Mouse (Mus musculus): ENCODE measurements around the gene Hexdc. TPM values are rescaled to one million over a fixed set of nuclear protein-coding genes. Genes with fewer than 3 reads are reported as not detected.

The Hexdc gene
- 10 to 100 TPM; 21.9 to 22.5 TPM for total RNA-seq (2021)
- long read RNA-seq, experiment 1, partial matches to known transcripts, result 2 of 8 reads
- long read RNA-seq, experiment 1, other reads (novel, unspliced or antisense), result 6 of 8 reads
- long read RNA-seq, experiment 2, partial matches to known transcripts, result 2 of 9 reads
- long read RNA-seq, experiment 2, other reads (novel, unspliced or antisense), result 7 of 9 reads

DNA sequence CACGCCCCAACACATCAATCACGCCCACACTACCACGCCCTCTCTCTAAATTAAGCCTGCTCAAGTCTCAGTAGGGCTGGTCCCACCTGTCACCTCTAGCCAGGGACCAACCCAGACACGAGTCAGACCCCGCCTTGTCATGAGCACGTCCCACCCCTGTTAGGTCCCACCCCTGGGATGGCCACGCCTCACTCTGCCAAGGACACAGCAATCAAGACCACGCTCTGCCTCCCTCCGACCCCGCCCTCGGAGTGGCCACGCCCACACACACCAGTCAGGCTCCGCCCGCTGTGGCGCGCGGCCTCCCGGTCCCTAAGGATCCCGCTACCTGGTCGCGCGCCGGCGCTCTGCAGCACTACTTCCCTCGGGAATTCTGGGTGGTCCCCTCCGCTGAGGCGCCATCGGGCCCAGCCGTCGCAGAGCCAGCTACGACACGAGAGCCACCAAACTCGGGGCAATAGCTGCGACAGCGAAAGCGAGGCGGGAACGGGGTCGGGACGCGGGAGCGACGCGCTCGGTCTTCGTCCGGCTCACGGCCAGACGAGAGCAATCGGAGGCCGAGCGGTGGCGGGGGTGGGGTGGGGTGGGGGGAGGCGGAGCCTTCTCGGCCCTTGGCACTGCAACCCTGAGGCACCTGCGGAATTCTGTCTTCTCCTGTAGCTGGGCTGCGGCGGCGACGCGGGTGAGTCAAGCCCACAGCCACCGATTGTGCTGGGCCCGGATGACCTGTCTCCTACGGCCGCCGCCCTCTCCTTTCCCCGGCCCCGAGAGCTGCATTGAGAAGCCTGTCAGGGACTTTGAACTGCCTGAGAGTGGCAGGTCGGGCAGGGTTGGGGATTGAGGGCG is at the start of gene Hexdc, which contains the start of gene Ogfod3:
Gene Hexdc (plus strand): TSS at position 273 of the 846 bp plus-strand sequence.
Gene Ogfod3 (minus strand): TSS at position 551 of the 846 bp plus-strand sequence.
- peak; percentile 82 to 95 for DNase-seq (ENCODE audit: low spot score in 2 of 2)

DNA sequence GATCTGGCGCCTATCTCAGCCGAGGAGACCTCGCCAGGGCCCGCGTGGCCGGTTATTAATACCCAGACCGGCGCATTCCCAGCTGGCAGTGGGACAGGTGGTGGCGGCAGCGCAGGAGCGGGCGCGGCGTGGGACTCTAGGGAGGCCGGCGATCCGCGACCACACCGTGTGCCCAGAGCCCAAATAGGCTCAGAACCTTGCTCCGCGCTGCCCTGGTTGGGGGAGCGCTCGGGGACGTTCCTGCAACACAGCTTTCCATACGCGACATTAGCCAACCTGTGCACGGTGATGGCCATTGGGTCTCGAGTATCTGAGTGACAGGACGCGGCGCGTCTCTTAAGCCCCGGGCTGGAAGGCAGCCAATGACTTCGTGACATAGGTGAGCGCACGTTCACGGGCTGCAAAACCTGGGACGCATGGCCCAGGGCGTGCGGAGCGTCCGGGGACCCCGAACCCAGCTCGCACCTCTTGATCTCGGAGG is 47.8 kb upstream of the Hexdc start:
- no peak for DNase-seq (ENCODE audit: low spot score in 2 of 2)

DNA sequence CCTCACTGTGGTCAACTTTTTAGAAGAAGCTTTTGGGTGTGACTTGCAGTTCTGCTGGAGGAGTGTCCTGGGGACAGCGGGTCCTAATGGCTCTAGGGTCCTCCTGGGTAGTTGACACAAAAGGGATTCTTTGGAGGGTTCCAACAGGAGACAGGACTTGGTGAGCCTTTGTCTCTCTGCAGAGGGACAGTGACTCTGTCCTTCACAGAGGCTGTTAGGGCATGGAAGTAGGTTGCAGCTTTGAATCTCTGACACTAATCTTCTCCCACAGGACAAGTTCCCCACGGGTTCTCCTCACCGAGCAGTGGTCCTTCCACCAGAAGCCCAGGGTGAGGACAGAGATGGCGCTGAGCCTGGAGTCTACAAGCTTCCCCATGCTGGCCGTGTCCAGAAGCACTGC is 44.3 kb upstream of the Hexdc start, which contains the start of gene Uts2r:
Gene Uts2r (plus strand): TSS at position 301 of the 400 bp plus-strand sequence.
- DNase-seq (ENCODE audit: low spot score in 2 of 2), result no peak

DNA sequence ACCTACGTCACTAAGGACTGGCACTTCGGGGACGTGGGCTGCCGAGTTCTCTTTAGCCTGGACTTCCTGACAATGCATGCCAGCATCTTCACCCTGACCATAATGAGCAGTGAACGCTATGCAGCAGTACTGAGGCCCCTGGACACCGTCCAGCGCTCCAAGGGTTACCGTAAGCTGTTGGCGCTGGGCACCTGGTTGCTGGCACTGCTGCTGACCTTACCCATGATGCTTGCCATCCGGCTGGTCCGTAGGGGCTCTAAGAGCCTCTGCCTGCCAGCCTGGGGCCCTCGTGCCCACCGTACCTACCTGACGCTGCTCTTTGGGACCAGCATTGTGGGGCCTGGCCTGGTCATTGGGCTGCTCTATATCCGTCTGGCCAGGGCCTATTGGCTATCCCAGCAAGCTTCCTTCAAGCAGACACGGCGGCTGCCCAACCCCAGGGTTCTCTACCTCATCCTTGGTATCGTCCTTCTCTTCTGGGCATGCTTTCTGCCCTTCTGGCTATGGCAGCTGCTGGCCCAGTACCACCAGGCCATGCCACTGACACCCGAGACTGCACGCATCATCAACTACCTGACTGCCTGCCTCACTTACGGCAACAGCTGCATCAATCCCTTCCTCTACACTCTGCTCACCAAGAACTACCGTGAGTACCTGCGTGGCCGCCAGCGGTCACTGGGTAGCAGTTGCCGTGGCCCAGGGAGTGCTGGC is 43.4 kb upstream of the Hexdc start:
- no peak for DNase-seq (ENCODE audit: low spot score in 2 of 2)

DNA sequence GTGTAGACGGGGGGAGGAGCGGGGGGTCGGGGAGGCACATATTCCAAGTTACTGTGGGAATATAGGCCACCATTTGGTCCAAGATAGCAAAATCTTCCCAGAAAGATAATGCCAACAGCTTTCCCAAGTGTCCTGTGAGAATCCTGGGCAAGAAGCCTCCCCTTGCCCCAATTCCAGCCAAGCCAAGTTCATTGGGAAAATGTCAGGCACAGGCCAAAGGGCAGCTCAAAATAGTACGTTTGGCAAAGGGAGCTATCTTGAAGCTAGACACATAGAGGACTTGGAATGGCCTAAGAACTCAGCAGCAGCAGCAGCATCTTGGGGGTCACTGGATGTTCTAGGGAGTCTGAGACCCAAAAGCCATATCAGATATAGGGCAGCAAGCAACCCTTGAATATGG is 40.5 kb upstream of the Hexdc start:
- no peak for DNase-seq (ENCODE audit: low spot score in 2 of 2)

DNA sequence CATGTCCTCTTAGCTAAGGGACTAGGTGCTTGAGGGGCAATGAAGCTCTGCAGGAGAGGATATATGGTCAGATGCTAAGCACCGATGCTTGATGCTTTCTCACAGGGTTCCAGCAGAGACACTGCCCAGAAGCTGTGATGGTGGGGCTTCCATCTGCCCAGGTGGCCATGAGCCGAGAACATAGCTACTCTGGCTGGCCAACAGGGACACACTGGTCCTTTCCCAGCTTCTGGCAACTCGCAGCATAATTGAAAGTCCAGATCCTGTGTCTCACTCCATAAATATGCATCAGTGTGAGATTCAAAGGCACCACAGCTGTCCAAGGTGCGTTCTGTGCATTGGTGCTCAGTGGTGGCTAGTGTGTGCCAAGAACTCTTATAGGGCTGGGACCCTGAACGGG is 31.0 kb upstream of the Hexdc start:
- no peak for DNase-seq (ENCODE audit: low spot score in 2 of 2)

DNA sequence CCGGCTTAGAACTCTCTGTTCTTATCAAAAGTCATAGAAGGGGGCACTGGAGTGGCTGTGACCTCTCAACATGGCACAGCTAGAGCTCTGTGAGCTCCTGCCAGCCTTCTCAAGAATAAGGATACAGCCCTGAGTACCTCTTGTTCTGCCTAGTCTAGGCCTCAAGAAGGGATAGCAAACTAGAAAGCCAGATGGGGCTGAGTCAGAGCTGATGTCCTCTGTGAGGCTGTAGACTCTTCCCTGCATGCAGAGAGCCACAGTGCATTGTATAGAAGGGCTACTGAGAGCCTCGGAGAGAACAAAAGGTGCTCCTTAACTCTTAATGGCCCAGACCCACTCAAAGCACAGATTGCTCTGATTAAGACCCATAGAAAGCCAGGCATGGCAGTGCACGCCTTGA is 30.0 kb upstream of the Hexdc start:
- no peak for DNase-seq (ENCODE audit: low spot score in 2 of 2)

DNA sequence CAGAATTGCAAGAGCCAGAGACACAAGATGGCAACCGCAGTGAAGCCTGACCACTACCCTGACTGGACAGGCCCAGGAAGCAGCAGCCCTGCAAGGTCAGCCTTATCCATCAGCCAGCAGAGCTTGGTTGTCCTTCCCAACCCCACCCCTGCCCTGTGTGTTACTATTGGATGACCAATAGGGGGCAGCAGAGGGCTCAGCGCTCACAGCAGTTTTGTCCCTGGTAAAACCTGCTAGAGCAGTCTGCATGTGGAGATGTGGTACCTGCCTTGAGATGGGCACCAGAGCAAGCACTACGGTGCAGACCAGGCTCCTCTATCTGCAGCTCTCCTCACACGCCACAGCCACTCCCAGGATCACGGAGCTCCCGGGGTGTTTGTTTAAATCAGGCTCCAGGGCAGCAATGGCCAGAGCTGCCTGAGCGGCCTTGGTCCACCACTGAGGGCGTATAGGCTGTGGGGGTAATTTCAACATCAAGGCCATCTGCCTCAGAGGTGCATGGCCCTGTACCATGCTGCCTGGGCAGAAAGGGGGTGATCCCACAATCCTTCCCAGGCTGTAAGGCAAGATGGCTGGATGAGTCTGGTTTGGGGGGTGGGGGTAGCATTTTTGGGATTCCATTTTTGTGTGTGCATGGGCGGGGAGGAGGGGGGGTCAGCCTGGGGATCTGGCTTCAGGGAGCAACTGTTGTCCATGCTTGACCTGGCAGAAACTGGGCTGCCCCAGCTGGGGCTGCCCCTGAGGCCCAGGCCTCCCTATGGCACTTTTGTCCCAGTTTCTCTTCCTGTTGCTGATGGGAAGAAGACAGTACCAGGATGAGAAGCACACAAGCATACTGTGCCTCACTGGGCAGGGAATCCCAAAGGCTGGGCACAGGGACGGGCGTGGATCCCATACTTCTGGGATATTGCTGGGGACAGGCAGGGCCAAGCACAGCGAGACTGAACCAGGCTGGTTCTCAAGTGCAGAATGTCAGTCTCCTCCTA is 27.7 kb upstream of the Hexdc start:
- DNase-seq (ENCODE audit: low spot score in 2 of 2), result peak in 1 of 2 experiments; percentile 30

DNA sequence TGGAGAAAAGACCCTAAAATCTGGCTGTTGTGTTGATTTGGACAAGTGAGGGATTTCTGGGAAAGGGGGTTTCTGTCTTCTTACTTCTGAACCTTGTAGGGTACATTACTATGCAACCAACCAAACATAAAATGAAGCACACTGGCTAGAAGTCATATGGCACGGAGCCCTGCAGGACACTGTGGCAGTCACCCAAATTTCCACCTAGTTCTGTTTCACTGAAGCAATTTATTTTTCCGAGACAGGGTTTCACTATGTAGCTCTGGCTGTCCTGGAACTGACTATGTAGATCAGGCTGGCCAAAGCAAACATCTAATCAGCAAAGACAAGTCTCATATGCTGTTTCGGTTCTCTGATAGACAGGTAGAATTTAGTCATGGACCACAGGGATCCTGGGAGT is 14.6 kb upstream of the Hexdc start:
- no peak for DNase-seq (ENCODE audit: low spot score in 2 of 2)

DNA sequence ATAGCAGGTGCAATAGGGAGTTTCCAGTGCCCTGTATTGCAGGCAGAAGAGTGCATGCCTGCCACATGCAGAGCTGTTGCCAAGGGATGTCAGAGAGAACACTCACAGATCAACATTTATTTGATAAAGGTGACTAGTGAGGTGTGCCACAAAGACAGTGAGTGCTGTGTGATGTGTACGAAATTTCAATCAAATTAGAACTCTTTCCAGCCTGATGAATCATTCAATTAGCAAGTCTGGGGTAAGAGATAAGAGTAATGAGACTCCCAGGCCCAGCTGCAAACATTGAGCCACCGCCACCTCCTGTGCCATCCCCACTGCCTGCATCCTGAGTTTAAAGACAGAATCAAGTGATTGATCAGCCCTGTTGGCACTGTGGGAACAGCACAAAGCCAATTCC is 11.5 kb upstream of the Hexdc start:
- no peak for DNase-seq (ENCODE audit: low spot score in 2 of 2)

DNA sequence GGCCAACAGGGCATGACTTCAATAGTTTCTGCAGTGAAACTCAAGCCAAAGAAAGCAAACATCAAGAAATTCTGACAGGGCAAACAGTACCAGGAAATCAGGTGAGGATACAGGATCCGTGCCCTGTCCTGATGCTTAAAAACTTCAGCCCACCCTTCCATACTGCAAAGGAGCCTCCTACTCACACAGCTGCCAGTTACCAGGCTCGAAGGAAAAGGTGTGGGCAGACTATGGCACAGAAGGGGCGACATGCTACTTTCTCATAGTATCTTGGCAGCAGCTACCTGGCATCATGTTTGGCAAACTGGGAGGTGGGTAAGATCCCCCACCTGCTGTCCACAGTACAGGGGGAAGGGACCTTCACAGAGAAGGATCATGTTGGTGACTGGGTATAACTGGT is 10.8 kb upstream of the Hexdc start:
- DNase-seq (ENCODE audit: low spot score in 2 of 2), result no peak

DNA sequence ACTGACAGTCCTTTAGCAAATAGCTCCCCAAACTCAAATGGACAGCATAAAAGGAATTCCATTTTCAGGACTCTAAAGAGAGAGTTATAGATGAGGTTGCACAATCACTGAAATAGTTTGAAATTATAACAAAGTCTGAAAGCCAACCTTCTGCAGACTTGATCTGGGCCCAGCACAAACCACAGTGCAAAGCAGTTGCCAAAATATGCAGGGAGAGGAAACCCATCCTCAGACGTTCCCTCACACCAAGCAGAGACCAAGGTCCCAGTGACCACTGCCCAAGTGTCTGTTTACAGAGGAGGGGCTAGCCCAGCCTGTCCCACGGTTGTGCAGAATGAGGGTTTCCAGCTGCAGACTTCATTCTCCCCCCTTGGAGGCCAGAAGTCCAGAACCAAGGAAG is 5.6 kb upstream of the Hexdc start:
- DNase-seq (ENCODE audit: low spot score in 2 of 2), result no peak

DNA sequence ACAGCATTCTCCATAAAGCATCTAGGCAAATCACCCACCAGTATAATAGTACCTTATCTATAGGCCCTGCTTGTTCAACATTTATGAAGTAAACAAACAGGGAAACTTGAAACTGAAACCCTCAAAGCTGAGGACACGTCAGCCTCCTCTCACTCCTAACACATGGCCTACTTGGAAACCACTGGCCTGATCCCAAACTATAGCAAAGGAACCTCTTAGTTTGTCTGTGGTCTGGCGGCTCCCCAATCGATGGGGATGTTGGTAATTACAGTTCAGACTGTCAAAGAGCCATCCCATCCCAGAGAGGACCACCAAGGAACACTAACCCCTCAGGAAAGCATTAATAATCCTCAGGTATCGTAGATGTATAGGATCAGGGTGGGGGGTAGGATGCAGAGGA is 4.4 kb upstream of the Hexdc start:
- DNase-seq (ENCODE audit: low spot score in 2 of 2), result no peak

DNA sequence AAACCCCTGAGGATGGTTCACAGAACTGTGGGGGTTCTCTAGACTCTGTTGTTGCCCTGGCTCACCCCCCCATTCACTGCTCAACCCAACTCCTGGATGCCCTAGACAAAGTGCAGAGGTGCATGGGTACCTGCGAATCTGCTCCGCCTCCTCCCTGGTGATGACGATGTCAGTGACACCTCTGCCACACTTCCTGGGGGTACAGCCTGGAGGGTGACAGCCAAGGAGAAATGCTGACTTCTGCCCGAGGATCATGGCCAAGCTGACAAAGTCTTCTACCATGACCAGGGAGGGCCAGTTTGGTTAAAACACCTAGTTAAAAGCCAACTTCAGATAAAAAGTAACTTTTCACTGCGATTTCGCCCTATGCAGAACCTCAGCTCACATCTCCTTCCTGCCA is 3.5 kb upstream of the Hexdc start:
- no peak for DNase-seq (ENCODE audit: low spot score in 2 of 2)

DNA sequence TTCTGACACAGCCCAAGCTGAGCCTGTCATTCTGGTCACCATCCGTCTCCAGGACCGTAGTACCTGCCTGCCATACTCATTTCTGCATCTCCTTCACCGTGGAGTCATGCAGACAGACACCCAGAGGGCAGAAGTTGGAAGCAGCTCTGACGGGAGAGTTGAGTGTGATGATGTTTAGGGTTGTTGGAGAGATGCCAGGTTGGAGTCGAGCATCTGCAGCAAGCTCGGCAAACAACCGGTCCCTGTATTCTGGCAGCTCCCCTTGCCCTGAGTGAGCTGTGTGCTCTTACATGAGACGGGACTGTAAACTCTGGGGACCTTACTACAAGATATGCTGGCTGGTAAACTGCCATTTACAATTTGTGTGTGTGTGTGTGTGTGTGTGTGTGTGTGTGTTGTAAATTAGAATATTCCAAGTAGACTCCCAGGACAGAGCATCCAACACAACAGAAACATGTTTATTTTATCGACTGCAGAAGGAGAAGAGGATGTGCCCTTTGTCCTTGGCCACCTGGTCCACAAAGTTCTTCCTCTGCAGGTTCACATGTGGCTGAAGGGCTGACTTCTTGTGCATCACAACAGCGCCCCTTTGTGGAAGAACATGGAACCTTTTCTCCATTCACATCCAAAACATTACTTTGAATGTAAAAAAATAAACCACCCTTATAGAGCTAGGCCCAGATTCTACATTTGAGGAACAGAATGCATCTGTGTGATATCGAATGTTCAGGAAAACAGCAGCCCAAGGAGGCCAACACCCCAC is 2.6 kb upstream of the Hexdc start:
- DNase-seq (ENCODE audit: low spot score in 2 of 2), result no peak

DNA sequence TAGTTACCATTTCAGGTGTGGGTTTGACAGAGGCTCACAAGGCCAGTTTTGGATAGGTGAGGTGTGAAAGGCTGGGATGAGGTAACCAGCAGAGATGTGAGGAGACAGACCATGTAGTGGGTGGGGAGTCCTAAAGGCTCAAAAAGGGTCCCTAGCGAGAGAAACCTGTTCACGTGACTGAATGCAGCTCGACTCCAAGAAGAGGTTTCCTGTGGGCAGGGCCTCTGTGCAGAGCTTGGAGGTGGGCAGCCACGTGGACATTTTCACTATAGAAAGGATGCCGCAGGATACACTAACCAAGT is 423 bp upstream of the Hexdc start:
- no peak for DNase-seq (ENCODE audit: low spot score in 2 of 2)

DNA sequence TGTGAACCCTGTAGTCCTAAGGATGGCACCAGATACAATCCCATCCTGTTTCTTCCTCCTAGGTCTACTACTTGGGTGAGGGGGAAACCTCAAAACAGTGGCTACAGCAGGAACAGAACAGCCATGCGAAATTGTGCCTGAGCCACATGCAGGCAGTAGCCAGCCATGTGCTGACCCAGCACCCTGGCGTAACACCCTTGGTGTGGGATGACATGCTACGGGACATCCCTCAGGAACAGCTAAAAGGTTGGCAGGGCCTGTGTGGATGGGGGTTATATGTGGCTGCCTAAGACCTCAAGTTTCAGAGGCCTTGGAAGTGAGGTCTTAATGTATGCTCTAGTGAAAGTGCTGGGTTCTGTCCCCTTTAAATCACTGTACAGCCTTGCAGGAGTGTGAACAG is 12.6 kb downstream of the Hexdc start:
- DNase-seq (ENCODE audit: low spot score in 2 of 2), result no peak

DNA sequence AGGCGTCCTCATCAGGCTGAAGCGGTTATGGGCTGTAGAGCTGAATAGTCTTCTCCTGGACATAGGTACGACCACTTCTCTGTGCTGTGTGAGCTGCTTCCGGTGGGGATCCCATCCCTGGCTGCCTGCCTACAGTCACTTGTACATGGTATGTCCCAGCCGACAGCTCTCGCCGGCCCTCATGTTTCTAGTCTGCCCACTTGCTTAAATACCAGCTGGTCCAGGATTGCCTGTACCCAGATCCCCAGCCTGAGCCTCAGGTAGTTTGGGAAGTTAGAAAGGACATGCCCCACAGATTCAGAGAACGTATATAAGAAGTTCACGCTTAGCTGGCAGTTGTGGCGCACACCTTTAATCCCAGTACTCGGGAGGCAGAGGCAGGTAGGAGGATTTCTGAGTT is 15.5 kb downstream of the Hexdc start:
- no peak for DNase-seq (ENCODE audit: low spot score in 2 of 2)

DNA sequence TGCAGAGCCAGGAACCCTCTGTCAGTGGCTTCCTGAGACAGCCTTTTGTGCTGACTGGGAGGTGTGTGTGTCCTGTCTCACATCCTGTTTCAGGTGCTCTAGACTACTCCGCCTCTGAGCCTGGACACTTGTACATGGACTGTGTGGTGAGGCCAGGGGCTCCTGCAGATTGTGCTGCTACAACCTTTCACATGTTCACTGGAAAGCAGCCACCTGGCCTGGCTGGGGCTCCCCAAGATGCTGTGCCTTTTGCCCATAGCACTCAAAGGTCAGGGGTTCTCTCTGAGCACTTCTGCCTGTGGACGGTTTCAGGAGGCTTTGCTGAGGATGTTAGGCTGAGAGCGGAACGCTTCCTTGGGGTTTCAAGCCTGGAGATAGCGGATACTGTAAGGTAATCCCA is 16.5 kb downstream of the Hexdc start:
- DNase-seq (ENCODE audit: low spot score in 2 of 2), result no peak

DNA sequence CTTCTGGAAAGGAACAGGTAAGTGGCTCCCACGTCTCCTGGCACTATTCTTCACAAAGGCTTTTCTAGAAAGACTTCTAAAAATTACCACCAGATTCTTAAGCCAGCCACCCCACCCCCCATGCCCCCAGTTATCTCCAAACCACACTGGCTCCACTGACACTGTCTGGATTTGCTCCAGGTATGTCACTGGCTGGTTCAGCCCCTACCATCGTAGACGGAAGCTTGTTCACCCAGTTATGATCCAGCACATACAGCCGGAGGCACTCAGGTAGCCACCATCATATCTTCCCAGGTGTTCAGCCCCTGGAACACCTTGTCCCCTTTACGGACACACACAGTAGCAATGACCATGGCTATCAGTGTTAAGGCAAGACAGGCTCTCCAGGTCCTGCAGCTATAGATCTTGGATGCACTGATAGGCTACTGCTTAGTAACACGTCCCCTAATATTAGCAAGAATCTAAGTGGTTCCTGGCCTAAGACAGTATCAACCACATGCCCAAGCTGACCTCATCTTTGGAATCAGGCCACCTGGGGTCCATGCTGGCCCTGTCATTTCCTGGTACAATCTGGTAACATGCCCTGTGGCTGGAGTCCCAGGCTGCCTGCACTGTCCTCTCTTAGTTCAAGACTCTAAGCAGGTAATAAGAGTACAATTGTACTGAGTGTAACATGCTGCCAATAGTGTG is 17.2 kb downstream of the Hexdc start:
- DNase-seq (ENCODE audit: low spot score in 2 of 2), result no peak

All from adrenal gland, postnatal 4 days (tissue).